Mouse (Mus musculus): ENCODE results near the gene Elovl5. TPM values are rescaled to one million over a fixed set of nuclear protein-coding genes. Genes with fewer than 3 reads are reported as not detected.

The Elovl5 gene
- polyA plus RNA-seq, 1 experiment from 2014 or later = 58.5 TPM

GRCm38 (mm10) chr9:77965287-77965686 is 48.1 kb downstream of the Elovl5 start:
- Histone ChIP-seq H3K4me3 (no peak overlapping the region), H3K4me1 (replicated peaks) (peaks cover 15% of the 10 kb centered on the region), H3K9me3 (no peaks in the 10 kb centered on the region), H3K27me3 (no peaks in the 10 kb centered on the region), H3K4me2 (no peak overlapping the region), H3K9ac (no peak overlapping the region), H3K27ac (no peak overlapping the region), H3K36me3 (peaks cover 9% of the 10 kb centered on the region; the same call in 1 of the 2 replicates)
- WGBS = 71% methylated on average over 5 of the region's 5 CpGs
- ATAC-seq (ENCODE audit: low FRiP score) = no peak

- H3K36me3 ChIP-seq = peaks cover 7% of the 10 kb centered on the region; the same call in 1 of the 2 replicates
- H3K4me1 ChIP-seq (replicated peaks) = peaks cover 15% of the 10 kb centered on the region
- no peaks in the 10 kb centered on the region for H3K9me3 ChIP-seq
- no peaks in the 10 kb centered on the region for H3K27me3 ChIP-seq
- H3K4me2 ChIP-seq = no peak overlapping the region
- no peak overlapping the region for H3K4me3 ChIP-seq
- WGBS = 96% methylated on average over 6 of the region's 6 CpGs
- H3K9ac ChIP-seq = no peak overlapping the region
- no peak overlapping the region for H3K27ac ChIP-seq
- no peak for ATAC-seq (ENCODE audit: low FRiP score)
Measured at GRCm38 (mm10) chr9:77965768-77966552, 48.8 kb downstream of the Elovl5 start.

GRCm38 (mm10) chr9:77966861-77967260 is 49.7 kb downstream of the Elovl5 start:
- WGBS = 98% methylated on average over 7 of the region's 7 CpGs
- no peak for ATAC-seq (ENCODE audit: low FRiP score)

GRCm38 (mm10) chr9:77967584-77968163 is 50.5 kb downstream of the Elovl5 start:
- H3K4me2 ChIP-seq = no peak overlapping the region
- H3K4me3 ChIP-seq = no peak overlapping the region
- H3K36me3 ChIP-seq = 0 out of 2 replicates have a peak, but pooled peaks cover 3% of the 10 kb centered on the region
- H3K9ac ChIP-seq = no peak overlapping the region
- peaks cover 15% of the 10 kb centered on the region for H3K4me1 ChIP-seq (replicated peaks)
- 0 out of 2 replicates have a peak overlapping the region, but pooled peaks have one; percentile 1 for H3K27ac ChIP-seq
- WGBS = 91% methylated on average over 12 of the region's 12 CpGs
- no peaks in the 10 kb centered on the region for H3K27me3 ChIP-seq
- H3K9me3 ChIP-seq = no peaks in the 10 kb centered on the region
- no peak for ATAC-seq (ENCODE audit: low FRiP score)

More at GRCm38 (mm10) chr9:77966861-77967260, 49.7 kb downstream of the Elovl5 start:
- H3K9me3 ChIP-seq = no peaks in the 10 kb centered on the region
- no peak overlapping the region for H3K27ac ChIP-seq
- no peak overlapping the region for H3K4me2 ChIP-seq
- peaks cover 4% of the 10 kb centered on the region; the same call in 1 of the 2 replicates for H3K36me3 ChIP-seq
- H3K4me1 ChIP-seq (replicated peaks) = peaks cover 15% of the 10 kb centered on the region
- H3K4me3 ChIP-seq = no peak overlapping the region
- H3K27me3 ChIP-seq = no peaks in the 10 kb centered on the region
- no peak overlapping the region for H3K9ac ChIP-seq

GRCm38 (mm10) chr9:77969192-77969953 is 52.2 kb downstream of the Elovl5 start:
- ATAC-seq (ENCODE audit: low FRiP score) = no peak
- H3K36me3 ChIP-seq = 0 out of 2 replicates have a peak, but pooled peaks cover 3% of the 10 kb centered on the region
- no peak overlapping the region for H3K27ac ChIP-seq
- no peaks in the 10 kb centered on the region for H3K9me3 ChIP-seq
- no peak overlapping the region for H3K4me3 ChIP-seq
- H3K27me3 ChIP-seq = no peaks in the 10 kb centered on the region
- no peak overlapping the region for H3K4me2 ChIP-seq
- H3K9ac ChIP-seq = no peak overlapping the region
- 91% methylated on average over 6 of the region's 6 CpGs for WGBS
- peaks cover 4% of the 10 kb centered on the region for H3K4me1 ChIP-seq (replicated peaks)

GRCm38 (mm10) chr9:77979000-77979399 is 61.8 kb downstream of the Elovl5 start:
- Histone ChIP-seq H3K27ac (no peak overlapping the region), H3K9me3 (no peaks in the 10 kb centered on the region), H3K4me3 (no peak overlapping the region), H3K36me3 (peaks cover 67% of the 10 kb centered on the region), H3K4me2 (no peak overlapping the region), H3K4me1 (replicated peaks) (no peaks in the 10 kb centered on the region), H3K9ac (no peak overlapping the region), H3K27me3 (no peaks in the 10 kb centered on the region)
- ATAC-seq (ENCODE audit: low FRiP score) = no peak
- 96% methylated on average over 7 of the region's 7 CpGs for WGBS

GRCm38 (mm10) chr9:77982616-77983015 is 65.5 kb downstream of the Elovl5 start:
- 88% methylated on average over 16 of the region's 16 CpGs for WGBS

GRCm38 (mm10) chr9:77983521-77983920 is 66.4 kb downstream of the Elovl5 start:
- Histone ChIP-seq H3K27me3 (no peaks in the 10 kb centered on the region), H3K4me1 (replicated peaks) (peaks cover 3% of the 10 kb centered on the region; the same call in 1 of the 2 replicates), H3K9me3 (no peaks in the 10 kb centered on the region), H3K36me3 (peaks cover 52% of the 10 kb centered on the region), H3K4me3 (no peak overlapping the region), H3K27ac (no peak overlapping the region), H3K9ac (no peak overlapping the region), H3K4me2 (no peak overlapping the region)
- ATAC-seq (ENCODE audit: low FRiP score) = no peak
- 93% methylated on average over 6 of the region's 6 CpGs for WGBS

More at GRCm38 (mm10) chr9:77982616-77983015, 65.5 kb downstream of the Elovl5 start:
- no peaks in the 10 kb centered on the region for H3K27me3 ChIP-seq
- no peak overlapping the region for H3K4me3 ChIP-seq
- no peak overlapping the region for H3K27ac ChIP-seq
- H3K9me3 ChIP-seq = no peaks in the 10 kb centered on the region
- H3K9ac ChIP-seq = no peak overlapping the region
- ATAC-seq (ENCODE audit: low FRiP score) = no peak
- H3K4me1 ChIP-seq (replicated peaks) = peaks cover 3% of the 10 kb centered on the region; the same call in 1 of the 2 replicates
- no peak overlapping the region for H3K4me2 ChIP-seq
- peaks cover 61% of the 10 kb centered on the region for H3K36me3 ChIP-seq

GRCm38 (mm10) chr9:77986153-77986795 is 69.1 kb downstream of the Elovl5 start:
- 84% methylated on average over 8 of the region's 8 CpGs for WGBS
- Histone ChIP-seq H3K4me3 (no peak overlapping the region), H3K9ac (no peak overlapping the region), H3K27ac (no peak overlapping the region), H3K9me3 (no peaks in the 10 kb centered on the region), H3K4me2 (no peak overlapping the region), H3K36me3 (peaks cover 26% of the 10 kb centered on the region), H3K4me1 (replicated peaks) (peaks cover 5% of the 10 kb centered on the region; the same call in 1 of the 2 replicates), H3K27me3 (no peaks in the 10 kb centered on the region)
- ATAC-seq (ENCODE audit: low FRiP score) = no peak

- Histone ChIP-seq H3K4me2 (no peak overlapping the region), H3K4me1 (replicated peaks) (peaks cover 5% of the 10 kb centered on the region; the same call in 1 of the 2 replicates), H3K9me3 (no peaks in the 10 kb centered on the region), H3K9ac (no peak overlapping the region), H3K27me3 (no peaks in the 10 kb centered on the region), H3K27ac (no peak overlapping the region), H3K4me3 (no peak overlapping the region), H3K36me3 (peaks cover 5% of the 10 kb centered on the region; the same call in 1 of the 2 replicates)
- WGBS = 65% methylated on average over 8 of the region's 8 CpGs
- ATAC-seq (ENCODE audit: low FRiP score) = no peak
Measured at GRCm38 (mm10) chr9:77989626-77990025, 72.5 kb downstream of the Elovl5 start.

- no peak for ATAC-seq (ENCODE audit: low FRiP score)
- WGBS = 65% methylated on average over 8 of the region's 8 CpGs
- H3K36me3 ChIP-seq = no peaks in the 10 kb centered on the region
- H3K4me3 ChIP-seq = no peak overlapping the region
- H3K4me2 ChIP-seq = no peak overlapping the region
- H3K9me3 ChIP-seq = no peaks in the 10 kb centered on the region
- no peaks in the 10 kb centered on the region for H3K27me3 ChIP-seq
- H3K27ac ChIP-seq = no peak overlapping the region
- peaks cover 5% of the 10 kb centered on the region; the same call in 1 of the 2 replicates for H3K4me1 ChIP-seq (replicated peaks)
- no peak overlapping the region for H3K9ac ChIP-seq
Measured at GRCm38 (mm10) chr9:77990278-77990677, 73.1 kb downstream of the Elovl5 start.
